Mouse (Mus musculus): Measurements from ENCODE around the gene Pus7.
A peak's percentile ranks its signal among the peaks of the same experiment; 100 is the strongest.
"Not testable (repeated sequence)": the region's sequence is repeated elsewhere in the genome, so short reads cannot be mapped to it uniquely, and the experiment has no call there.

Pus7 gene

DNA sequence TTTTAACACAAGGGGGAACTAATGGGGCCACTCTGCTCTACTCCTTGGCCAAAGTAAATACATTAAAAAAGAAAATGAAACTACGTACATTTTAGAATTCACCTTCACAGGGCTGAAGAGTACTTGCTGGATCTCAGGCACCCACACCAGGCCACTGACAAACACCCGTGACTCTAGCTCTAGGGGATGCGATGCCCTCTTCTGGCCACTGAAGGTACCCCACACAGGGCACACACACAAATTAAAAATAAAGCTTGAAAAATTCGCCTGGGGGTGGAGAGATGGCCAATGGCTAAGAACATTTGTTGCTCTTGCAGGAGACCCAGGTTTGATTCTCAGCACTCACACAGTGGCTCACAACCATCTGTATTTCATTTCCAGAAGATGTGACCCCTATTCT lies 27.1 kb downstream of the Pus7 start:
- DNase-seq (ENCODE audit: extremely low read depth, low read depth), result no peak

- DNase-seq (ENCODE audit: extremely low read depth, low read depth), result no peak
These were observed 27.9 kb downstream of the Pus7 start for GRCm38 (mm10) chr5:23755591-23755990.

GRCm38 (mm10) chr5:23749882-23750281 lies 33.6 kb downstream of the Pus7 start:
- DNase-seq (ENCODE audit: extremely low read depth, low read depth), result no peak

DNA sequence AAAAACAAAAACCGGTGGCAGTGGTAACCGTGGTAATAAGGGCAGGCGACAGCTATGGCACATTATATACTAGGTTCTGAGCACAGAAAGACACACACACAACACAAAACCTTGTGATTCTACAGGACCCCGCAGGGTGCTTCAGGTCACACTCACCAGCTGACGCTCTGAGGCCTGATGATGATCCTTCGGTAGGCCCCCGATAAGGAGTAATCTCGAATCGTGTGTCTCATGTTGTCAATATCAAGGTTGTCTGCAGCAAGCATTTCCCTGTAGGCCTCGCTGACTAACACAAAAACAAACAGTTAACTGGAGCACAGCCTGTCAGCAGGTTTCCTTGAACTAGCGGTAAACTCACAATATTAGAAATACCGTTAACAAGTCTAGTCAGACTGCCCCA lies 40.2 kb downstream of the Pus7 start:
- no peak for DNase-seq (ENCODE audit: extremely low read depth, low read depth)

GRCm38 (mm10) chr5:23737111-23737510 lies 46.4 kb downstream of the Pus7 start:
- DNase-seq (ENCODE audit: extremely low read depth, low read depth), result no peak

GRCm38 (mm10) chr5:23736366-23736765 lies 47.1 kb downstream of the Pus7 start:
- DNase-seq (ENCODE audit: extremely low read depth, low read depth), result no peak

DNA sequence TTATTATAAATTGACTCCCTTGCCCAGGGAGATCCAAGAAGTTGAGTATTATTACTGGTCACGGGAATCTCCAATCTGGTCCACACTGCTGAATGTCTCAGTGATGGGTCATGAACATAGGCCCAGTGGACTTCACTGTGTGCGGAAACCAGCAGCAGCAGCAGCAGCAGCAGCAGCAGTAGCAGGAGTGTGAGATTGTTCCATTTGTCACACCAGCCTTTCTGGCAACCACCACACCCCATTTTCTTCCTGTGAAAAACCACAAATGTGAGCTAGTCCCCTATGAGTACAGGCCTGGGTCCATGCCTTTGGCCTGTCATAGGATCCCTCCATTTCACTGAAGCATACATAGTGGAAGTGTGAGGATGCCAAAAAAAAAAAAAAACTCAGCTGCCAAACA lies 61.6 kb downstream of the Pus7 start:
- peak; percentile 69 for DNase-seq (ENCODE audit: extremely low read depth, low read depth)

DNA sequence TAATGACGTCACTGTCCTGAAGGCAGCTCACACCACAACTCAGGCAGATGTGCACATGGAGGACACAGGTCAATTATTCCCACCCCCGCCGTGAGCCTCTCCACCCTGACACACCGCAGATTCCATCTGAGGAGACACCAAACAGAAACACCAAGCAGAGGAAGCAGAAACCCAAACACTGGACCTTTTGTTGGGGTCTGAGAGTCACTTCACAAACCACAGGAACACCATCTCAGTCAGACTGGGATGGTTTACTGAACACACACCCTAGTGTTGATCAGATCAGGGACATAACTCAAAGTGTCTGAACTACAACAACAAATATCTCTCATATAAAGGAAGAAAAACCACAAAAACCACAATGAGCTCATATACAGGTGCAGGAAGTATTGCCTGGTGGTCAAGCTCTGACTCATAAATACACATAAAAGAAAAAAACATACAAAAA lies 64.6 kb downstream of the Pus7 start:
- DNase-seq (ENCODE audit: extremely low read depth, low read depth), result no peak

DNA sequence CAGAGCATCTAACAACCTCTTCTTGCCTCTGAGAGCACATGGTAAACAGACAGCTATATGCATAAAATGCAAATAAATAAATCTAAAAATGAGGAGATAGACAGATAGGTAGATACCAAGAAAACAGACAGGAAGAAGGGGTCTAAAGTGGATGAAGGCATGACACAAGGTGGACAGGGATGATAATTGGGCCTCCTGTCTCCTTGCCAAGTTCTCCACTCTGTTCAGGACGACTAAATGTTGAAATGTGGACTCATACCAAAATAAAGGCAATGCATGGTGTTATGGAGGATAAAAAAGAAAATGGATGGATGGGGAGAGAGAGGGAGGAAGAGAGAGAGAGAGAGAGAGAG lies 65.4 kb downstream of the Pus7 start:
- DNase-seq (ENCODE audit: extremely low read depth, low read depth), result no peak

DNA sequence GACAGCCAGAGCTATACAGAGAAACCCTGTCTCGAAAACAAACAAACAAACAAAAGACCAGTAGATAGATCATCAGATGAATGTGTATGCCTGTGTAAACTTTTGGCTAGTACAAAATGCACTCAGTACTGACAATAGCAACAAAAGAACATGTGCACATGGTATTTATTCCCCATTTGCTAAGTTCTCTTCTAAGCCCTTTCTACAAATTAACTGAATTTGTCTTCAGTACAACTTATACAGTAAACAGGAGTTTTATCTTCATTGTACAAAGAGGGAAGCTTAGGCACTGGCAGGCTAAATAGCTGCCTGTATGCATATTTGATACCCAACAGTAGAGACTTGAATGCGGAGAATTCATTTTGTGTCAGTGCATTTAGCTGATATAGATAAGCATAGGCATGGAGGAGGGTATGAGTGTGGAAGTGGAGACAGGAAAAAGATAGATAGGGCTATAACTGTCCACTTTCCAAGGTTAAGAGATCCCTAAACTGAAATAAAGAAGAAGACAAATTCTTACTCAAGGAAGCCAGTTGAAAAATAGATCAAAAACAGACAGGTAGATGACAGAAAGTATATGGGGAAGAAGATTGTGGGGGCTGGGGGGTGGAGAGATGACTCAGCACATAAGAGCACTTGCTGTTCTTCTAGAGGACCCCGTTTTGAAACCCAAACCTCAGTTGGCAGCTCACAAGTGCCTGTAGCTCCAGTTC lies 65.9 kb downstream of the Pus7 start:
- DNase-seq (ENCODE audit: extremely low read depth, low read depth), result peak; percentile 32

GRCm38 (mm10) chr5:23713401-23714335 lies 69.8 kb downstream of the Pus7 start:
- peak; percentile 49 for DNase-seq (ENCODE audit: extremely low read depth, low read depth)

- DNase-seq (ENCODE audit: extremely low read depth, low read depth), result peak; percentile 58
These were observed 71.1 kb downstream of the Pus7 start for GRCm38 (mm10) chr5:23712130-23713001.

- DNase-seq (ENCODE audit: extremely low read depth, low read depth), result not testable (repeated sequence)
These were observed 71.8 kb downstream of the Pus7 start for GRCm38 (mm10) chr5:23711671-23712129.

- DNase-seq (ENCODE audit: extremely low read depth, low read depth), result no peak
These were observed 72.3 kb downstream of the Pus7 start for GRCm38 (mm10) chr5:23711244-23711643.

DNA sequence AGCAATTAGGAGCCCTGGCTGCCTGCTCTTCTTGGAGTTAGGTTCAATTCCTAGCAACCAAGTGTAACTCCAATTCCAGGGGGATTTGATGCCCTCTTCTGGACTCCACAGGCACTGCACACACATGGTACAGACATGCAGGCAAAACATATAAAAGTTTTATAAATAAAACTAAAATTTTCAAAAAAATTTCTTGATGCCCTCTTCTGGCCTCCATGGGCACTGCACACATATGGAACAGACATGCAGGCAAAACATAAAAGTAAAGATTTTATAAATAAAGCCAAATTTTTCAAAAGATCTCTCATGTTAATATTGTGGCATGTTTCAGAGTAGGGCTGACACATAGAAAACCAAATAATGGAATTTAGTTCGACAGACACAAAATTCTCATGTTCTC lies 73.8 kb downstream of the Pus7 start:
- no peak for DNase-seq (ENCODE audit: extremely low read depth, low read depth)

DNA sequence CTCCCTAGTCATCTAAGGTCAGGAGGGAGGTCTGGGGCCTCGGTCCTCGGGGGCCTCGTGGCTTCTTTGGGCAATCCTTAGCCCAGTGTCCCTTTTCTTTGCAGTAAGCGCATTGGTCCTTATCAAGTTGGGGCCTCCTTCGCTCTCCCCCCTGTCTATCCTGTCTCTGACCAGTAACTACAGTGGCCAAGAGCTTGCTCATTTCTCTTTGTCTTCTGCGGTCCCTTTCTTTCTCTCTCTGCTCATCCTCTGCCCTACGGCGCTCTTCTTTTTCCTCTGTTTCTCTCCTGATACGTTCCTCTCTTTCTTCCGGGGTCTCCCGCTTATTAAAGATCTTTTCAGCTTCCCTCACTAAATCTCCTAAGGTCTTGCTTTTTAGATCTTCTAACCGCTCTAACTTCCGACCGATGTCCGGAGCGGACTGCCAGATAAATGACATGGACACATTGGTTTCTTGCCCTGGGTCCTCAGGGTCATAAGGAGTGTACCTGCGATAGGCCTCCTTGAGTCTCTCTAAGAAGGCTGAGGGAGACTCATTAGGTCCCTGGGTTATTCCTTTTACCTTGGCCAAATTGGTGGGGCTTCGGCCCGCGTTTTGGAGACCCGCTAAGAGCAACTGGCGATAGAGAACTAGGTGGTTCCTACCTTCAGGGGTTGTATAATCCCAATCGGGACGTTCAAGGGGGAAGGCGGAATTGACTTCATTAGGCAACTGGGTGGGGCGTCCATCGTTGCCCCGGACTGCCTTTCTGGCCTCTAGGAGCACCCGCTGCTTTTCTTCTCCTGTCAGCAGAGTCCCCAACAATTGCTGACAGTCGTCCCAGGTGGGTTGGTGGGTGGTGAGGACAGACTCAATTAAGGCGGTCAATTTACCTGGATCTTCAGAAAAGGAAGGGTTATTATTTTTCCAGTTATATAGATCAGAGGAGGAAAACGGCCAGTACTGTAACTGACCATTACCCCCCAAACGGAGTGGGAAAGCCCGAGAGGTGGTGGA lies 76.6 kb downstream of the Pus7 start:
- DNase-seq (ENCODE audit: extremely low read depth, low read depth), result not testable (repeated sequence)

GRCm38 (mm10) chr5:23697457-23697856 lies 86.1 kb downstream of the Pus7 start:
- no peak for DNase-seq (ENCODE audit: extremely low read depth, low read depth)

All from MEL-GATA-1-ER (cell line).